Mouse (Mus musculus) leukemia stem cell, adult 10-12 weeks (primary cell): Measurements from ENCODE around the gene Tecrl. TPM values are rescaled to one million over a fixed set of nuclear protein-coding genes. Genes with fewer than 3 reads are reported as not detected.

ENCODE experiments used
- polyA plus RNA-seq: library from polyadenylated mRNA; stranded (reverse); fragments of >175 nt; gene quantifications from 2 replicates; pipeline ENCODE4 v1.2.3, GENCODE M21; 2012; ENCODE audit warnings: low replicate concordance

Gene Tecrl
- not detected in 2 replicates for polyA plus RNA-seq

GRCm38 (mm10) chr5:83354846-83355561, at the start of gene Tecrl:
Gene Tecrl (minus strand): TSS chr5:83355195.

